Mouse (Mus musculus) heart, adult 11 months (tissue): ENCODE measurements around the gene Lgals3.
A peak's percentile ranks its signal among the peaks of the same experiment; 100 is the strongest.

ENCODE experiments used
- DNase-seq: peaks from one replicate; pipeline ENCODE4 v3.0.0; 2022

The Lgals3 gene

DNA sequence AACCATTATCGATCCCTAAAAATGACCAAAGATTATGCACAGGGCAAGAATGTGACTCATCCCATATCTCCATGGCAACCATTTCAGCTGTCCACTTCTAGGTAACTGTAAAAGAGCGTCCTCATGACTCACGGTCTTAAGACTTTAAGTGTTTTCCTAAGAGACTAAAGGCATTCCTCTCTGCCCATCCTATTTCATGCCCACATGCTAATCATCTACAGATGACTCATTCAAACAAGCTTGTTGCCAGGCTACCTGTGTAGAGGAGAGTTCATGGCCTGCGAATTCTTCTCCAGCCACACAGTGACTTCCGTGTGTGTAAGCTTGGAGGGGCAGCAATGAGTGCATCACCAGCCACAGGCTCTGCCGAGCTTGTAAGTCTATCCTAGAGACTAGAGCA lies 4.1 kb downstream of the Lgals3 start:
- DNase-seq: no peak

DNA sequence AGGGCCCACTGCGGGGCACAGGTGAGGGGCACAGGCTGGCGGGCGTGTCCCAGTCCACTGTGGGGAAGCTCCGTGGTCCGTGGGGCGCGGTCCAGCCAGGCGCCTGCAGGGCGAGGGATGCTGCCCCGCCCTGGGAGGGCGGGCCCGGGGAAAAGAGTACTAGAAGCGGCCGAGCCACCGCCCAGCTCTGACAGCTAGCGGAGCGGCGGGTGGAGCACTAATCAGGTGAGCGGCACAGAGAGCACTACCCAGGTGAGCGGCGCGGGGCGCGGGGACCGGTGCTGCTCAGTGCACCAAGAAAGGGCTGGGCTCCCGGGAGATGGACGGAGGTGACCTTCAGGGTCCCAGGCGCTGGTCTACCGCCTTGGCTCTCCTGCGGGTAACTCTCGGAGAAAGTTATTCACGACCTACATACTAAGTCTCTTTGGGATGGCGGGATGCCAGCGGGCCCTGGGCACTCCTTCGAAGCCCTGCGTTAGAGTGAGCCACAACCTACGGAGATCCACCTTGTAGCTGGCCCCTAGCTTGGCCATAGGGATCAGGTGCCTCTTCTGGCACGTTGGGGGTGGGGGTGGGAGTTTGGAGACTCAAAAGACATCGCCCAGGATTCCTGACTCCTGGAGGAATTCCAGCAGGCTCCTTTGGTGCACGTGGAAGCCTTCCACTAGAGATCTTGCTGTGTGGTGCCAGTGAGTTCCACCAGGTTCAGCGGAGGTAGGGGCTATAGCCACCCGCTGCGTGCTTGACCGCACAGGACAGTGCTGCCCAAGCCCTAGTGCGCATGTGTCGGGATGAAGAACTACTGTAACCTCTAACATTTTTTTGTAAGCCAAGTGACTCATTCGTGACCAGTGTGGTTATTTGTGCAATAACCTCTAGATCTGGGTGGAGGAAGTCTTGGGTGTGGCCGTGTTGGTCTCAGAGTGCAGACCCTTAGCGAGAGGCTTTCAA lies 6.5 kb downstream of the Lgals3 start:
- DNase-seq: peak; percentile 96

DNA sequence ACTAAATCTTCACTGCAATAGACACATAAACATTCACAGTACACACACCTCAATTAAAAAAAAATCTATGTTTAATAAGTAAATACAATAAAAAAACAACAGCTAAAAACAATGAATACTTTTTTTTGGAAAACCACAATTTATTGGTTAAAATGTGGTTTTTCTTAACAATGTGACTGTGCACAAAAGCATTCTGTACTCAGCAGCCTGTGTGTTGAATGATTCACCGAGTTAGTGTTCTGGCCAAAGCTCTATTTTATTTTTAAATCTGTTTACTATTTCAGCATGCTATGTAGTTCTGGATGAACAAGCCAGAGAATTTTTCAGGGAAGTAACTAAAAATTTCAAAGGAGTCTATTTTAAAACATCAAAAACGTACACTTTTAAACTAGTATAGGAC lies 9.0 kb downstream of the Lgals3 start:
- no peak for DNase-seq

DNA sequence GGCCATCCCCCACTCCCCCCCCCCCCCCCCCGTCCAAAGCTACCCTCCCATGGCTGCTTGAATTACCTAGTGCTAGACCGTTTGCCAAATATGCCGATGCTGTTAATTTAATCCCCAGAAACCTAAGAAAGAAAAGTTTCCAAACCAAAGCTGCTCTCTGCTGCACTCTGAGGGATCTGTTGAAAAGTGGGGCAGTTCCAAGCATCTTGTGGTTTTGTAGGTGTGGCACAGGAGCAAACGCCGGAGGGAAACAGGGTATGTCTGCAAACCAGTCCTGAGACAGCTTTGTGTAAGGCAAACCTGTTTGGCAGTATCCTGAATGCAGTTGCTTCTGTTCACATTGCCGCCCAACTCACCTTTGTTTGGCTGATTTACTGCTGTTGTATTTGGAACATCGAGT lies 10.8 kb downstream of the Lgals3 start:
- no peak for DNase-seq

DNA sequence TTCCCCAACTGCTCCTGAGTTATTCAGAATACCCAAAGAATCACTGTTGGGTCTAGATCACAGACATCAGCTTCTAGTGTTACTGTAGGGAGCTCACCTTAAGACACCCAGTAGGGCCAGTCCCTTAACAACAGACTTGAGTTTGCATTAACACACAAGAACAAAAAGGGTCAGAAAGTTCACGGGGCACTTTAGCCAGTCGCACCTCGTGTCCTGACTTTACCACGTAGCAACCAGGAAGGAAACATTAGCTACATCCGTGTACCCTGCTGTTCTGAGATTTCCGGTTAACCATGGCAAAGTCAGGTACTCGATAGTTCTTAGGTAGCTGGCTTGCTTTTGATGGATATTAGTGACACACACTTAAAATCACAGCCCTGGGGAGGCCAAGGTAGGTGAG lies 16.4 kb downstream of the Lgals3 start:
- DNase-seq: no peak

DNA sequence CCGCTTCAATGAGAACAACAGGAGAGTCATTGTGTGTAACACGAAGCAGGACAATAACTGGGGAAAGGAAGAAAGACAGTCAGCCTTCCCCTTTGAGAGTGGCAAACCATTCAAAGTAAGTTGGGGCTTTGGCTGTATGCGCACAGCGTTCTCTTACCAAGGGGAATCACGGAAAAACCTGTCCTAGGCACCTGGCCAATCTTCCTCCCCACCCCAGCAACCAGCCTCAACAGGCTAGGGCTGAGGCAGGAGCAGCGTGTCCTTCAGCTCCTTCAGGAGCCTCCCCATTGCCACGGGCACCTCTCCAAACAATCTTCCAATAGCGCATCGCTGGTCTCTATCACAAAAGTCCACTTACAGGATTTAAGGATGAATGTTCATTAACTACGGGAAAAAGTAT lies 17.1 kb downstream of the Lgals3 start:
- DNase-seq: no peak

DNA sequence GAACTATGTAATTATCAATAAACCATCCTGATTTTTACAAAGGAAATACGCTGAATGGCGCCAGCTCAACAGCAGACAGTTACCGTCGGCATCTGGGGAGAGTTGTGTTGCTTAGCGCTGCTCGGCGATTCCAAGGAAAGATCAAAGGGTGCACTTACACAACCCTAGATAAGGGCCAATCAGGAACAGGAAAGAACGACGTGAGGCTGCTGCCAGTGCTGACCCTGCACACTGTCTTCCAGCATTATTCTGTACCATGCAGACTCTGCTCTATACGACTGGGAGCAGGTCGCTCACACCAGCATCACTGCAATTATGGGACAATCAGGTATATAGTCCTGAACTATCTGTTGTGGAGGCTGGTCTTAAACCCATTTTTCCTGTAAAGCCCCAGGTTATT lies 18.6 kb downstream of the Lgals3 start:
- DNase-seq: no peak

DNA sequence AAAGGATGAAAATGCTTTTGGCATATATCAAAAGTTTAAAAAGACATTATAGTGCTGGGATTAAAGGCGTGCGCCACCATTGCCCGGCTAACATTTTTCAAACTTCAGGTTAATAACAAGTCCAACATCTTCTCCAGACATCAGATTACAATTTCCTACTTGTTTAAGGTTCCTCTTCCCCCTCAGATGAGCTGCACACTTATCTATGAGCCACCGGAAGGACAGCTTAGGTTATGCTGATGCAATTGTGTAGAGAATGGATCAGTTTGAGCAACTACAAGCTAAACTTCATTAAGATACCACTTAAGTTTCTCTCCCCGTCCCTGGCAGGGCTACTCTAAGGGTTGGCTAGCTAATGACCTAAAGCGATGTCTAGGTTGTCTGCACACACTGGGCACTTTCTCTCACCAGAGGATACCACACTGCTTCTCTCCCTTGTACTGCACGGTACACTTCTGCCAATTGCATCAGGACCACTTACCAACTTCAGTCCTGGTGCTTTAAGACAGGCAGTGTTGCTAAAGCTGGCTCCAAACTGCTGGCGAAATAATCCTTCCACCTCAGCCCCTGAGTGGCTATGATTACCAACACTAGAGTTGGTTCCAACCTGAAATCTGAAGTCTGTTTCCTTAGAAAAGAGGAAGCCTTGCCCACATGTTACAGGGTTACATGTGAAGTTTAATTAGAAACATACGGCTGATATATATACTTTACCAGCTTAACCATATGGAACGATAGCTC lies 26.0 kb downstream of the Lgals3 start:
- no peak for DNase-seq

DNA sequence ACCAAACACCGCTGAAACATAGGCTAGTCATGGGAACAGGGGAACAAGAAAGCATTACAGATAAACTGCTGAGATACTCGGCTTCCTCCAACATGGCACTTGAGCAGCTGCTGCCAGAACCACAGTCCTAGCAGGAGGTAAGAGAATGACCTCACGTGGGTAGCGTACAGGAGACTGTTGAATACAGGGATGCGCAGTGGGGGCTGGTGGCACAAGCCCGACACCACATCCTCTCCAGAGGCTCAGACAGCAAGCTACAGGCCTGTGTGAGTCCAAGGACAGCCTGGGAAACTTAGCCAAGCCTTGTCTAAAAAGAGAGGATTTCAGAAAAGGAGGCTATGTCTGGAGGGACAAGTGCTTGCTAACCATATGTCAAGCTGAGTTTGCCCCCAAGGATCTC lies 27.5 kb downstream of the Lgals3 start:
- no peak for DNase-seq

DNA sequence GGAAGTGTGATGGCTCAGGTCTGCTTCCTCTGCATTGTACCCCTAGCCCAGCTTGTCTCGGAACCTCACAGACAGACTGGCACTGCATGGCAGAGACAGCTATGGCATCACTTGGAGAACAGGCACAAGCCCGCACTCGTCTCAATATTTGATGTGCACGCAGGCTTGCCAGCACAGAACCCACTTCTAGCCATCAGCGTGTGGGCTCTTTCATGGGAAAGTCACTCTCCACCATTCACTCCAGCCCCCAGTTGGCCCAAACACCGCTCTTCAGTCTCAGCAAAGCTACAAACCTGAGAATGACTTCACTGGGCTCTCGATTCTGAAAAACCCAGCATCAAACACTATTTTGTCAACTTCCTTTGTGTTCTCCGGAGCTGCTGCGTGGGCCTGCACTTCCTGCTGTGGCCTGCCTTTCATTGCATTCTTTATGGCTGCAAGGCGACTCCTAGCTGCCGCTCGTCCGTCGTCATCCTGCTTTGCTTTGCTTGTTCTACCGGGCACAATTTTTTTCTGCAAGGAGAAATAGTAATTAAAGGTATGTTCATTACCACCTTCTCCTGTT lies 28.0 kb downstream of the Lgals3 start:
- no peak for DNase-seq

DNA sequence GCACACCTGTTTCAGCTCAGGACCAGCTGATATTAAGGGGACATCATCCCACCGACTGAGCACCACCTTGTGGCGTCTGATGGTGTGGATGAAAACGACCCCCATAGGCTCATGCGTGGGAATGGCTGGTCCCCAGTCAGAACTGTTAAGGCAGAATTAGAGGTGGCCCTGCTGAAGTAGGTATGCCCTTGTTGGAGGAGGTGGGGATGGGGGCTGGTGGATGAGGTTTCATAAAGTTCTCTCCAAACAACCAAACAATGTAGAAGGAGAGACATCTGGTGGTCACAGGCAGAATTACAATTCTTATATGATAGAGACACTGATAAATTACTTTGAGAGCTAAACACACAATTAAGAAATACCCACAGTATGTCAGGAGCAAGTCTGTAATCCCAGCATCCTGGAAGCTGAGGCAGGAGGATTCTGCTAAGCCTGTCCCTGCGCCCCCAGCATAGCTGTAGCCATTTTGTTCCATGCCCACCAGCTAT lies 28.7 kb downstream of the Lgals3 start:
- peak; percentile 91 for DNase-seq

DNA sequence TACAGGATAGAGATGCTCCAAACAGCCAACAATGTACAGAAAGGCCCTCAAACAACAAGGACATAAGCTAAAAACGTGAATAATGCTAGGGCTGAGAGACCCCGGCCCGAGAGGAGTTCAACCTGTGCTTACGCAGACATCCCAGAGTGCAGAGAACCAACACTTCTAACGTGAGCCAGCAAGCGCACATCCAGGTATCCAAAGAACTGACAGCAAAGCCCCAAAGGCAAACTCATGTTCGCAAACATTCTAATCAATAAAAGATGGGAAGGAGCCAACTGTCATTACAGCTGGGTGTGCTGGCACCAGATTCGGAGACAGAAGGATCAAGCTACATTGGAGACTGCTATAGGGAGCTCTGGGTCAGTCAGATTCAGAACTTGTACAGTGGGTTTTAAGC lies 35.2 kb downstream of the Lgals3 start:
- no peak for DNase-seq

DNA sequence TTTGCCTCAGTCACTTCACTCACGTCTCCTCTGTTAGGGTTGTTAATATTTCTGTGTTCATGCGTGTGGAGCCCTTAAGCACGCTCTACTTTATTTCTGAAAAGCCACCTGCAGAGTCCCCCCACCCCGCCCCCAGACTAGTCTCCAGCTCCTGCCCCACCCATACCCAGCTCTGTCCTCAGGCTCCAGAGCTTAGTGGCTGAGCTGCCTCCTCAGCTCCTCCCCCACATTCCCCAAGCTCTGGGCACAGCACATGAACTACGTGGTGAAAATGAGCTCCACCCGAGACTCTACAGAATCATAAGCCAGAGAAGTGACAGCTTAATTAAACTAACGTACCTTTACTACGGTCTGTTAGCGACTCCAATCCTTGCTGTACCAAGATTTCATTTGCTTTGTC lies 38.4 kb downstream of the Lgals3 start:
- no peak for DNase-seq

DNA sequence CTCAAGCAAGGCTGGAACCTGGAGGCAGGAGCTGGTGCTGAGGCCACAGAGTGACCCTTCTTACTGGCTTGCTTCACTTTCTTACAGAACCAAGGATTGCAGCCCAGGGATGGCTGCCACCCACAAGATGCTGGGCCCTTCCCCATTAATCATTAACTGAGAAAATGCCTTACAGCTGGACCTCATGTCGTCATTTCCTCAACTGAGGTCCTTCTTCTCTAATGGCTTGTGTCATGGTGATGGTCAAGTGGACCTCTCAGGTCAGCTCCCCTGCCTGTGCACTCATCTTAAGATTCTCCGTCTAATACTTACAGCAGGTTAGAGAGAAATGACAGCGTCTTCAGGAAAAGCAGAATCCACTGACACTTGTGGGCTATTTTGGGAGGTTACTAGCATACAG lies 49.8 kb downstream of the Lgals3 start:
- DNase-seq: no peak

DNA sequence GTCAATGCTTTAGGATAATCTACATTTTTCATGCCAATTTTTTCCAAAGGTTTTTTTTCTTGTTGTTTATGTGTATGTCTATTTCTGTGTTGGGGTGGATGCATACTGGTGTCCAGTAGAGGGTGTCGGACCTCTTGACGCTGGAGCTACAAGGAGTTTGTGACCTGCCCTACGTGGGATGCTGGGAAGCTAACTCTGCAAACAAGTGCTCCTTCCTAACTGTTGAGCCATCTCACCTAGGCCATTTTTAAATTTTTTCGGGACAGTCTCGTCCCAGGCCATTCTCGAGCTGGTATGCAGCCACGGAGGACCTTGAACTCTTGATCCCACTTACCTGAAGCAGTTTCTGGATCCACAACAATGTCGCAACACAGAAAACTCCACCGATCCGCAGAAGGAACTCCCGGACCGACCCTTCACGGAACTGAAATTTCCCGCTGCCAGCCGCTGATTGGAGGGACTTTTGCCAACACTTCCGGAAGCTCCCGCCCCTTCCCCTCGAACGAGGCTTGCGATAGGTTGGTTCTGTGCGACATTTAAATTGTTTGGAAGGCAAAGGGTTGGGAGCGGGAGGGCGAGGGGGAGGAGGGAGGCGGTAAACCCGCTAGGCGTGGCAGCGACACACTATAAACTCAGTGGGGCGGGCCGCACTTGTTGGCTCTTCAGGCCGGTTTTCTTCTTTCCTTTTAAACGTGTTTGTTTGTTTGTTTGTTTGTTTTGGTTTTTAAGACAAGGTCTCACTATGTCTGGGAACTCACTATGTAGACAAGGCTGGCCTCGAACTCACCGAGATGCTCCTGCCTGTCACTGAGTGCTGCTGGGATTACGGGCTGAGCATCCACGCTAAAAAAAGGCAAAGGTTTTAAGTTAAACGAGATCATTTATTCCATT lies 50.5 kb downstream of the Lgals3 start, which contains the start of gene Dlgap5:
Gene Dlgap5 (minus strand): TSS at position 633 of the 891 bp plus-strand sequence.
- peak; percentile 99 for DNase-seq

DNA sequence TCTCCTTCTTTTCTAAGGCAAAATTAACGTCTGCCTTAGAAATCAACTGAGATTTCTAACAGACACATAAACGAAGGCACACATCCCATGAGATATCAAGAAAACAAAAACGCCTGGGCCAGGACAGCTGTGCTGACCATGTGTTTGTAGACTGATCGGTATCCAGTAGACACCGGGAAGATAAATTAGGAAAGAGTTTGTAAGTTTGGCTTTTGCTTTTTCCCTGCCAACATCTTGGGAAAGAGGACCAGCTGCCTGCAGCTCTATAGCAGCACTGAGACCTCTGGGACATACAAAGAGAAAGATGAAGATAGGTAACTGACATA lies 51.1 kb downstream of the Lgals3 start:
- no peak for DNase-seq

DNA sequence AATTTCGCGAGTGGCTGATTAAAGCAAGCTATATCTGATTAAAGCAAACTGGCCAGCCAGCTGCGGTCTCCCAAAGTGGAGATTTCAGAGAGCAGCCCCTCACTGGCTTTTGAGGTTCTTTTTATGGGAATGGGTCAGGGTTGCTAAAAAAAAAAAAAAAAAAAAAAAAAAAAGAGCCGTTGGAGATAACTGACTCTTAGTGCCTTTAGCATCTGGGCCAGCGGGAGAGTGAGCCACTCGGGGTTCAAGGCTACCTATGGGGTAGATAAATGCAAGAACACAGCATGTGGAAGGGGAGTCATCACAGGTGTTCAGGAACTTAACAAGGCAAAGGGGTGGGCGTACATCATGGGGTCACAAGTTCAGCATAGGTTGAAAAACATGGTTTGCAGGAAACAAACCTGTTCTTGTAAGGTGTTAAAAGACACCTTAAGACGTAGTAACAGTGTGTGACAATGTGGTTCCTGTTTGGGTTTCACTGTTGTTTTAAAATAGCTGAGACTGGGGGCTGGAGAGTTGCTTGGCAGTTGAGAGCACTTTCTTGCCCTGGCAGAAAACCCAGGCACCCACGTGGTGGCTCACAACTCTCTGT lies 51.6 kb downstream of the Lgals3 start:
- no peak for DNase-seq

DNA sequence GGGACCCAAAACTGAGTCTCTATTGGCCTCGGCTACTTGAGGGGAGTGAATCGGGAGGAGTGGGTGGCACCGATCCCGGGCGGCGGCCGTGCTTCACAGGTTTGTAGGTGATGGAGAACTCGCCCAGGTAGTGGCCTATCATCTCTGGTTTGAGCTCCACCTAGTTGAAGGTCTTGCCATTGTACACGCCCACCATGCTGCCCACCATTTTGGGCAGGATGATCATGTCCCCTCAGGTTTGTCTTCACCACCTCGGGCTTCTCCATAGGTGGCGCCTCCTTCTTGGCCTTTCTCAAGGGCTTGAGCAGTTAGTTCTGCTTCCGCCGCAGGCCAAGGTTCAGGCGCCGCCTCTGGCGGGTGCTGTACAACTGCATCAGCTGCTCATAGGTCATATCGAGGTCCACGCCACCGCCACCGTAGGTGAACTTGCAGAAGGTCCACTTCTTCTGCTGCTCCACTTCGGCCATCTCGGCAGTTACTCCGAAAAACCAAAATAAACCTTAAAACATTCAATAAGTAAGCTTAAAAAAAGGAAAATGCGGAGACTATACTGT lies 52.2 kb downstream of the Lgals3 start:
- peak; percentile 85 for DNase-seq

DNA sequence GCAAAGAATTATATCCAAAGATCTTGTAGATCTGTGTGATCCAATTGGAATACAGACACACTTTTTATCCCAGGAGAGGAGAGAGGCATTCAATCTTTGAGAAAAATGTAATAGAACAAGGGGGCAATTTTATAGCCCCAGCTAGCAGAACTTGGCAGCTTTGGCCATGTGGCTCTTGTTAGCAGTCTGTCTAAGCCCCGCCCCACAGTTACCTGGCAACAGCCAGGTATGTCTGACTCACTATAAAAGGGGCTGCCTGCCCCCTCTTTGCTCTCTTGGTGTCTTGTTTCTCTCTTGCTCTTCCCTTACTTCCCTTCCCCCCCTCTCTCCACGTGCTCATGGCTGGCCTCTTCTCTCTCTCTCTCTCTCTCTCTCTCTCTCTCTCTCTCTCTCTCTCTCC lies 54.1 kb downstream of the Lgals3 start:
- no peak for DNase-seq

DNA sequence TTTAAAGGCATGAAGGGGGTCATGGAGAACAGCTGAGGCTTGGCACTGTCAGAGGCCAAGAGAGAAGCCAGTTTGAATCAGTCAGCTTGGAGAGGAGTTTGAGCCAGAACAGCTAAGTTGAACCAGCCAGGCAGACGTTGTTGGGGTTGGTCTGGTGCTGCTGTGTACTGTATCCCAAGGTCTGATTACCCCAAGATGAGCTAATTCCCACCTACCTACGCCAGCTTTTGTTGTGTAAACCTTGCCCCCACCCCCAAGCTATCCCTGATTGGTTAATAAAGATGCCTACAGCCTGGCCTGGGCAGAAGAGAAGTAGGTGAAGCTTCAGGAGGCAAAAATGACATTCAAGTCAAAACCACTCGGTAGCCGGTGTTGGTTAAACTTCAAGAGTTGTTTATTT lies 54.9 kb downstream of the Lgals3 start:
- DNase-seq: no peak

DNA sequence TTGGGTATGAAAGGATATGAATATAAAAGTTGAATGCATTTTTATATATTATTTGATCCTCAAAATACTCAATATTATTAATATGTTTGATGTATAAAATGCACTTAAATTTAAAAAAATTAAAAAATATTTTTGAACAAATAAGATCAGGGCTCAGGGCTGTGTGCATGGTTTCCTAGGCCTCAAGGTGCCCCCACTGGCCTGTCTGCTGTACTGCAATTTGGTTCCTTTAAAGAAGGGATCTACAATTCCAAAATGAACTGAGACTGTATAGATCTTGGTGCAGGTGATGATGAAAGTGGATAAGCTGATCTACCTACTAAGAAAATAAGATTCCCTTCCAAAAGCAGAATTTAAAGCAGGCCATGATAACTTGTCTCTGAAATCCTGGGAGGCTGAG lies 65.4 kb downstream of the Lgals3 start:
- DNase-seq: peak; percentile 49
